Mouse (Mus musculus): ENCODE data around the gene Pla2g2f. TPM values are rescaled to one million over a fixed set of nuclear protein-coding genes. Genes with fewer than 3 reads are reported as not detected.

The Pla2g2f gene
- total RNA-seq, 1 experiment: 0.22 TPM

GRCm38 (mm10) chr4:138702528-138702927 is 54.9 kb downstream of the Pla2g2f start:
- no peak for TF ChIP-seq HCFC1 (IDR thresholded peaks at IDR 0.05; ENCODE audit: borderline replicate concordance, insufficient read depth, low read length)
- no peak for TF ChIP-seq ZNF384 (IDR thresholded peaks at IDR 0.05; ENCODE audit: low read depth, low read length)
- TF ChIP-seq ZC3H11A (IDR thresholded peaks at IDR 0.05; ENCODE audit: borderline replicate concordance, low read depth, low read length): no peak
- Histone ChIP-seq H3K4me3 (ENCODE audit: insufficient read depth in 1 of 2, low read depth in 1 of 2, low read length in 2 of 2, poor library complexity in 1 of 2, severe bottlenecking in 1 of 2) (no peak overlapping the region), H3K27ac (ENCODE audit: insufficient read depth, low read depth, low read length, poor library complexity, severe bottlenecking) (peak overlapping the region; percentile 47; the same call in 1 of the 2 replicates), H3K36me3 (ENCODE audit: control insufficient read depth, insufficient read depth, low read length, poor library complexity, severe bottlenecking) (no peaks in the 10 kb centered on the region), H3K4me1 (ENCODE audit: control insufficient read depth in 2 of 2, insufficient read depth in 2 of 2, low read length in 2 of 2, poor library complexity in 1 of 2) (peaks cover 3 to 25% of the 10 kb centered on the region in 2 experiments; a peak in 3 of 4 replicates), H3K9ac (ENCODE audit: insufficient read depth, low read depth, low read length, poor library complexity, severe bottlenecking) (no peak overlapping the region), H3K9me3 (ENCODE audit: control insufficient read depth, insufficient read depth, low read depth, low read length) (no peaks in the 10 kb centered on the region)
- in situ Hi-C loops (cut with MboI; ENCODE audit: low sequenced_read_pairs in 2 of 2, unreplicated experiment in 2 of 2): loop anchor here in 1 of 2 experiments (10.0 kb wide), 1 partner anchor 258 kb away; no protein-coding TSS in a partner anchor
- no peak for DNase-seq (ENCODE audit: low read depth, low spot score)

- no peak overlapping the region for H3K4me3 ChIP-seq (ENCODE audit: insufficient read depth in 1 of 2, low read depth in 1 of 2, low read length in 2 of 2, poor library complexity in 1 of 2, severe bottlenecking in 1 of 2)
- H3K36me3 ChIP-seq (ENCODE audit: control insufficient read depth, insufficient read depth, low read length, poor library complexity, severe bottlenecking): no peaks in the 10 kb centered on the region
- H3K27ac ChIP-seq (ENCODE audit: insufficient read depth, low read depth, low read length, poor library complexity, severe bottlenecking): peak overlapping the region; percentile 47
- peaks cover 3 to 27% of the 10 kb centered on the region in 2 experiments; a peak in 3 of 4 replicates for H3K4me1 ChIP-seq (ENCODE audit: control insufficient read depth in 2 of 2, insufficient read depth in 2 of 2, low read length in 2 of 2, poor library complexity in 1 of 2)
- no peak for DNase-seq (ENCODE audit: low read depth, low spot score)
- TF ChIP-seq ZC3H11A (IDR thresholded peaks at IDR 0.05; ENCODE audit: borderline replicate concordance, low read depth, low read length): no peak
- no peak for TF ChIP-seq CHD2 (IDR thresholded peaks at IDR 0.05; ENCODE audit: low read depth, low read length)
- no peak for TF ChIP-seq HCFC1 (IDR thresholded peaks at IDR 0.05; ENCODE audit: borderline replicate concordance, insufficient read depth, low read length)
- no peak for TF ChIP-seq MAFK (IDR thresholded peaks at IDR 0.05; ENCODE audit: insufficient read depth, low read depth, low read length)
- no peak for TF ChIP-seq ZNF384 (IDR thresholded peaks at IDR 0.05; ENCODE audit: low read depth, low read length)
- no peaks in the 10 kb centered on the region for H3K9me3 ChIP-seq (ENCODE audit: control insufficient read depth, insufficient read depth, low read depth, low read length)
- H3K9ac ChIP-seq (ENCODE audit: insufficient read depth, low read depth, low read length, poor library complexity, severe bottlenecking): no peak overlapping the region
- in situ Hi-C loops (cut with MboI; ENCODE audit: low sequenced_read_pairs in 2 of 2, unreplicated experiment in 2 of 2): loop anchor here in 1 of 2 experiments (10.0 kb wide), 1 partner anchor 257 kb away; no protein-coding TSS in a partner anchor
Observed at GRCm38 (mm10) chr4:138702031-138702430, 55.4 kb downstream of the Pla2g2f start.

GRCm38 (mm10) chr4:138701111-138701510 is 56.3 kb downstream of the Pla2g2f start:
- Histone ChIP-seq H3K9ac (ENCODE audit: insufficient read depth, low read depth, low read length, poor library complexity, severe bottlenecking) (peak overlapping the region; percentile 47), H3K27ac (ENCODE audit: insufficient read depth, low read depth, low read length, poor library complexity, severe bottlenecking) (peak overlapping the region; percentile 82), H3K4me1 (ENCODE audit: control insufficient read depth in 2 of 2, insufficient read depth in 2 of 2, low read length in 2 of 2, poor library complexity in 1 of 2) (peaks cover 3 to 24% of the 10 kb centered on the region in 2 experiments; a peak in 3 of 4 replicates), H3K4me3 (ENCODE audit: insufficient read depth in 1 of 2, low read depth in 1 of 2, low read length in 2 of 2, poor library complexity in 1 of 2, severe bottlenecking in 1 of 2) (no peak overlapping the region), H3K36me3 (ENCODE audit: control insufficient read depth, insufficient read depth, low read length, poor library complexity, severe bottlenecking) (no peaks in the 10 kb centered on the region), H3K9me3 (ENCODE audit: control insufficient read depth, insufficient read depth, low read depth, low read length) (no peaks in the 10 kb centered on the region)
- in situ Hi-C loops (cut with MboI; ENCODE audit: low sequenced_read_pairs in 2 of 2, unreplicated experiment in 2 of 2): loop anchor here in 1 of 2 experiments (10.0 kb wide), 1 partner anchor 256 kb away; no protein-coding TSS in a partner anchor
- no peak for TF ChIP-seq HCFC1 (IDR thresholded peaks at IDR 0.05; ENCODE audit: borderline replicate concordance, insufficient read depth, low read length)
- no peak for TF ChIP-seq ZC3H11A (IDR thresholded peaks at IDR 0.05; ENCODE audit: borderline replicate concordance, low read depth, low read length)
- no peak for TF ChIP-seq CHD2 (IDR thresholded peaks at IDR 0.05; ENCODE audit: low read depth, low read length)
- no peak for TF ChIP-seq MAFK (IDR thresholded peaks at IDR 0.05; ENCODE audit: insufficient read depth, low read depth, low read length)
- TF ChIP-seq ZNF384 (IDR thresholded peaks at IDR 0.05; ENCODE audit: low read depth, low read length): no peak
- no peak for DNase-seq (ENCODE audit: low read depth, low spot score)

Other genes with a start within 250 kb of the Pla2g2f start
- gene Vwa5b1, start 121.7 kb downstream of the Pla2g2f start, total RNA-seq (2012; rRNA removed): 0.21 TPM in 1 of 2 replicates, not detected in the other
- 0.42 and 0.54 TPM in 2 replicates for gene Pla2g2c, start 32.8 kb downstream of the Pla2g2f start, total RNA-seq (2012; rRNA removed)
- 1.1 and 2.3 TPM in 2 replicates for gene Ubxn10, start 20.5 kb downstream of the Pla2g2f start, total RNA-seq (2012; rRNA removed)
- not detected in 2 replicates for gene Pla2g2d, start 18.1 kb upstream of the Pla2g2f start, total RNA-seq (2012; rRNA removed)
- 3.7 and 7.4 TPM in 2 replicates for gene Pla2g5, start 105.9 kb upstream of the Pla2g2f start, total RNA-seq (2012; rRNA removed)
- not detected in 2 replicates for gene Gm13030, start 116.3 kb upstream of the Pla2g2f start, total RNA-seq (2012; rRNA removed)
- 0.36 and 2.0 TPM in 2 replicates for gene Pla2g2e, start 120.3 kb upstream of the Pla2g2f start, total RNA-seq (2012; rRNA removed)
- gene Otud3, start 156.3 kb upstream of the Pla2g2f start, total RNA-seq (2012; rRNA removed): 12.7 and 13.5 TPM in 2 replicates
- gene Rnf186, start 209.5 kb upstream of the Pla2g2f start, total RNA-seq (2012; rRNA removed): 0.22 TPM in 1 of 2 replicates, not detected in the other
- gene Tmco4, start 215.3 kb upstream of the Pla2g2f start, total RNA-seq (2012; rRNA removed): 4.7 and 6.4 TPM in 2 replicates